Comparison of ENCODE assay signal across 7 mouse cellular contexts in the genomic region with DNA sequence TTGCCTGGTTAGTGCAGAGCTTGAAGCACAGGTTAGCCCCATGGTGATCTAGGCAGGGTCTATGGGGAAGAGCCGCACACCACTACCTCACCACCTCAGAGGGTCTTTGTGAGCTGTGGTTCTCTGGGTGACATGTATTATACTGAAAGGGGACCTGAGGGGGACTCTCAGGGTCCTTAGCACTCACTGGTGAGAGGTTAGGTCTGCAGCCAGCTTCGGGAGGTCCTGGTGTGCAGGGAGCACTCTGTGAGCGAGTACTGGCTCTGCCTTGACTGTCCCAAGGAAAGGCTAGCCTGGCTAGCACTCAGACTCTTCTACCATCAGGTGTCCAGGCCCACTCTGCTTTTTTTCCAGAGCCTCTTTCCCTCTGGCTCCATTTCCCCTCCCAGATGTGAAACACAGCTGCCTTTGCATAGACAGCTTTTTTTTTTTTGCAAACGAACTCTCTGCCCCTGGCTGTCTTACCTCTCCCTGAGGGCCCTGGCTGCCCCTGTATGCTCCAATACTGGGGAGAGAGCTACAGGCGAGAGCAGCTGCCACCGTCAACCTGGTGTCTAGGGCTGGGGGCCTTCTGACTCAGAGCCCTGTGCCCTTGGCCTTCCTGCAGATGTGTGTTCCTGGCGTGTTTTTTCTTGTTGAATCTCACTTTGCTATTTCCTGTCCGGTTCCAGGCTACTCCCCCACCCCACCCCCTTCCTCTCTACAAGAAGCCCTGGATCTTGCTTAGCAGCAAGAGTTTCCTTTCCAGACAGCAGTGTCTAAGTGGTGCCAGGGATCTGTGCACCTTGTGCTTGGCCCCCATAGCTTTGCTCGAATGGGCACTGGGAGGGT. TPM values are rescaled to one million over a fixed set of nuclear protein-coding genes. Genes with fewer than 3 reads are reported as not detected.
A peak's percentile ranks its signal among the peaks of the same experiment; 100 is the strongest.
DNase-seq lines count a peak whose midpoint lies in the region; ATAC-seq and TF ChIP-seq lines count a peak whose summit lies in the region.

No protein-coding gene starts in this region.

- no peak overlapping the region for H3K27ac ChIP-seq in CH12.LX (ENCODE audit: insufficient read depth, low read depth)
- peak overlapping the region; percentile 95 for H3K27ac ChIP-seq in heart, embryonic 13.5 days (replicated peaks)
- peak overlapping the region; percentile 84 for H3K27ac ChIP-seq in kidney, embryonic 16.5 days (ENCODE audit: low read length)
- H3K27ac ChIP-seq in neural tube, embryonic 14.5 days (ENCODE audit: low read depth, low read length): peak overlapping the region; percentile 34; the same call in 1 of the 2 replicates

- H3K4me2 ChIP-seq in CH12.LX (ENCODE audit: insufficient read depth, low read depth, poor library complexity, severe bottlenecking): no peak overlapping the region
- H3K4me2 ChIP-seq in heart, embryonic 13.5 days: peak overlapping the region; percentile 38
- H3K4me2 ChIP-seq in kidney, embryonic 16.5 days (replicated peaks; ENCODE audit: low read depth, low read length): 0 out of 2 replicates have a peak overlapping the region, but pooled peaks have one; percentile 2
- H3K4me2 ChIP-seq in neural tube, embryonic 14.5 days (ENCODE audit: low read depth, low read length): no peak overlapping the region

- H3K79me2 ChIP-seq in CH12.LX (replicated peaks; ENCODE audit: control insufficient read depth, extremely low read depth, insufficient read depth, poor library complexity, severe bottlenecking): no peaks in the 10 kb centered on the region

- no peaks in the 10 kb centered on the region for H3K27me3 ChIP-seq in CH12.LX (replicated peaks)
- no peaks in the 10 kb centered on the region for H3K27me3 ChIP-seq in heart, embryonic 13.5 days (replicated peaks)
- no peaks in the 10 kb centered on the region for H3K27me3 ChIP-seq in kidney, embryonic 16.5 days (ENCODE audit: insufficient read depth, low read length)
- no peaks in the 10 kb centered on the region for H3K27me3 ChIP-seq in neural tube, embryonic 14.5 days (ENCODE audit: control insufficient read depth, insufficient read depth, low read length)

- TF ChIP-seq EP300 in CH12.LX (IDR thresholded peaks at IDR 0.05; ENCODE audit: low read length): no peak

- peaks cover 0 to 2% of the 10 kb centered on the region in 2 experiments for H3K36me3 ChIP-seq in CH12.LX (replicated peaks in 1 of 2; ENCODE audit: control insufficient read depth in 1 of 2, insufficient read depth in 1 of 2, low read length in 1 of 2)
- peaks cover 28% of the 10 kb centered on the region for H3K36me3 ChIP-seq in heart, embryonic 13.5 days
- peaks cover 5% of the 10 kb centered on the region for H3K36me3 ChIP-seq in kidney, embryonic 16.5 days (ENCODE audit: insufficient read depth, low read length)
- H3K36me3 ChIP-seq in neural tube, embryonic 14.5 days (ENCODE audit: control insufficient read depth, insufficient read depth, low read length): no peaks in the 10 kb centered on the region

- no peak overlapping the region for H3K9ac ChIP-seq in CH12.LX (ENCODE audit: insufficient read depth, low read depth)
- peak overlapping the region; percentile 68 for H3K9ac ChIP-seq in heart, embryonic 13.5 days
- H3K9ac ChIP-seq in kidney, embryonic 16.5 days (replicated peaks; ENCODE audit: low read length): peak overlapping the region; percentile 22; the same call in 1 of the 2 replicates
- H3K9ac ChIP-seq in neural tube, embryonic 14.5 days (replicated peaks; ENCODE audit: low read depth, low read length): no peak overlapping the region

- no peak for TF ChIP-seq POLR2A in CH12.LX (IDR thresholded peaks at IDR 0.05; ENCODE audit: low read depth, low read length)

- in situ Hi-C loops in CH12.LX (cut with MboI; ENCODE audit: low pct_ligation_motif_present, low pct_unique_long_range_greater_than_20kb, low sequenced_read_pairs): no loop called here

- 39% methylated on average over 9 of the region's 9 CpGs for WGBS in heart, embryonic 13.5 days
- WGBS in kidney, embryonic 16.5 days: 32% methylated on average over 9 of the region's 9 CpGs
- WGBS in neural tube, embryonic 14.5 days: 67% methylated on average over 9 of the region's 9 CpGs

- H3K4me1 ChIP-seq in CH12.LX (ENCODE audit: control insufficient read depth in 1 of 2, insufficient read depth in 2 of 2): peaks cover 59 to 100% of the 10 kb centered on the region in 2 experiments
- H3K4me1 ChIP-seq in heart, embryonic 13.5 days: peaks cover 98% of the 10 kb centered on the region
- peaks cover 60% of the 10 kb centered on the region for H3K4me1 ChIP-seq in kidney, embryonic 16.5 days (ENCODE audit: insufficient read depth, low read length)
- H3K4me1 ChIP-seq in neural tube, embryonic 14.5 days (ENCODE audit: control insufficient read depth, insufficient read depth, low read length): no peaks in the 10 kb centered on the region

- no peak overlapping the region for H3K4me3 ChIP-seq in CH12.LX (replicated peaks in 1 of 3; ENCODE audit: low read depth in 2 of 3, low read length in 2 of 3, poor library complexity in 1 of 3)
- no peak overlapping the region for H3K4me3 ChIP-seq in heart, embryonic 13.5 days
- H3K4me3 ChIP-seq in kidney, embryonic 16.5 days (ENCODE audit: low read length): no peak overlapping the region
- H3K4me3 ChIP-seq in neural tube, embryonic 14.5 days (ENCODE audit: low read depth, low read length): no peak overlapping the region

- TF ChIP-seq RAD21 in CH12.LX (IDR thresholded peaks at IDR 0.05; ENCODE audit: low read depth, low read length): no peak

- DNase-seq in CH12.LX (ENCODE audit: extremely low read depth) (peak; percentile 35), adipocyte (ENCODE audit: low spot score) (peak; percentile 42)
- DNase-seq in thymus, postnatal 14 days: no peak

- no peaks in the 10 kb centered on the region for H3K9me3 ChIP-seq in CH12.LX (replicated peaks; ENCODE audit: low read length)
- H3K9me3 ChIP-seq in heart, embryonic 13.5 days: no peaks in the 10 kb centered on the region
- H3K9me3 ChIP-seq in kidney, embryonic 16.5 days (ENCODE audit: low read length): no peaks in the 10 kb centered on the region
- no peaks in the 10 kb centered on the region for H3K9me3 ChIP-seq in neural tube, embryonic 14.5 days (ENCODE audit: control insufficient read depth, low read length)

- TF ChIP-seq CTCF in CH12.LX (conservative IDR thresholded peaks at IDR 0.05 in 1 of 2, IDR thresholded peaks at IDR 0.05 in 1 of 2; ENCODE audit: low read depth in 2 of 2, low read length in 2 of 2): no peak

- no peak for ATAC-seq in heart, embryonic 13.5 days (ENCODE audit: extremely low read depth, insufficient number of reproducible peaks, low FRiP score, low TSS enrichment)
- peak; percentile 40 for ATAC-seq in kidney, embryonic 16.5 days (ENCODE audit: low FRiP score, low TSS enrichment)
- no peak for ATAC-seq in neural tube, embryonic 14.5 days (ENCODE audit: low read depth)
- ATAC-seq in megakaryocyte progenitor cell, adult 5-6 weeks (replicated peaks; ENCODE audit: poor library complexity): no peak

- dilution Hi-C loops in CH12.LX (cut with MboI; ENCODE audit: extremely low pct_ligation_motif_present, extremely low pct_unique_long_range_greater_than_20kb, low sequenced_read_pairs): no loop called here

TF ChIP-seq in CH12.LX, 34 proteins besides CTCF, POLR2A, EP300 and RAD21:
- TF ChIP-seq UBTF (IDR thresholded peaks at IDR 0.05; ENCODE audit: low read depth, low read length): 0 out of 2 replicates have a peak, but pooled peaks have one; percentile 25
- TF ChIP-seq POLR2AphosphoS2 (IDR thresholded peaks at IDR 0.05; ENCODE audit: low read depth, low read length): no peak
- peak; percentile 79 for TF ChIP-seq ZNF384 (IDR thresholded peaks at IDR 0.05; ENCODE audit: low read depth, low read length)
- no peak for TF ChIP-seq CHD2 (IDR thresholded peaks at IDR 0.05; ENCODE audit: low read length)
- peak; percentile 51; the same call in 1 of the 2 replicates for TF ChIP-seq TCF12 (IDR thresholded peaks at IDR 0.05; ENCODE audit: low read depth, low read length)

RNA-seq across cellular contexts. Expression of a gene that starts 29.5 kb away (rescaled TPM):
- total RNA-seq in CH12.LX (2012; rRNA removed): 3.1 and 5.5 TPM in 2 replicates
- total RNA-seq in CH12.LX (2014; rRNA removed): 0.82 and 1.3 TPM in 2 replicates
- polyA plus RNA-seq in CH12.LX (2012; ENCODE audit: insufficient read length, low read depth): 10.7 and 14.0 TPM in 2 replicates
- 48.9 and 50.0 TPM in 2 replicates for polyA plus RNA-seq in heart, embryonic 13.5 days (2015; fragmentation: Nextera tagmentation; extraction: Ambion mirVana)
- 39.6 and 41.7 TPM in 2 replicates for polyA plus RNA-seq in kidney, embryonic 16.5 days (2015; fragmentation: Nextera tagmentation; extraction: Ambion mirVana)
- polyA plus RNA-seq in neural tube, embryonic 14.5 days (2014; fragmentation: Nextera tagmentation; extraction: Ambion mirVana): 2.7 and 10.8 TPM in 2 replicates
- 0.37 TPM in 1 of 2 replicates, not detected in the other for total RNA-seq in megakaryocyte progenitor cell, adult 5-6 weeks (2015)
- not detected in 2 replicates for total RNA-seq in megakaryocyte progenitor cell, adult 5-6 weeks (2017)

RNA-seq across cellular contexts. Expression of a gene that starts 45.0 kb away (rescaled TPM):
- not detected in 2 replicates for total RNA-seq in CH12.LX (2012; rRNA removed)
- total RNA-seq in CH12.LX (2014; rRNA removed): not detected in 2 replicates
- polyA plus RNA-seq in CH12.LX (2012; ENCODE audit: insufficient read length, low read depth): not detected in 2 replicates
- not detected in 2 replicates for polyA plus RNA-seq in heart, embryonic 13.5 days (2015; fragmentation: Nextera tagmentation; extraction: Ambion mirVana)
- not detected in 2 replicates for polyA plus RNA-seq in kidney, embryonic 16.5 days (2015; fragmentation: Nextera tagmentation; extraction: Ambion mirVana)
- polyA plus RNA-seq in neural tube, embryonic 14.5 days (2014; fragmentation: Nextera tagmentation; extraction: Ambion mirVana): not detected in 2 replicates
- total RNA-seq in megakaryocyte progenitor cell, adult 5-6 weeks (2015): not detected in 2 replicates
- total RNA-seq in megakaryocyte progenitor cell, adult 5-6 weeks (2017): not detected in 2 replicates

Comparison
In these comparisons a context has a peak if more than half of its experiments do, and no peak if none do; other contexts are left out.
1. H3K4me2 ChIP-seq: peak in heart, embryonic 13.5 days (single experiment) and kidney, embryonic 16.5 days (single experiment); none in CH12.LX (single experiment) and neural tube, embryonic 14.5 days (single experiment).
2. H3K9ac ChIP-seq: peak in heart, embryonic 13.5 days (single experiment) and kidney, embryonic 16.5 days (single experiment); none in CH12.LX (single experiment) and neural tube, embryonic 14.5 days (single experiment).